Mouse (Mus musculus): ENCODE results near the gene Spo11. TPM values are rescaled to one million over a fixed set of nuclear protein-coding genes. Genes with fewer than 3 reads are reported as not detected.
A peak's percentile ranks its signal among the peaks of the same experiment; 100 is the strongest.

Spo11 gene
- total RNA-seq, 4 experiments from 2014 or later = not detected

- DNase-seq = no peak
These were observed 18.3 kb upstream of the Spo11 start for GRCm38 (mm10) chr2:172959006-172959768.

- DNase-seq = no peak
These were observed 17.1 kb upstream of the Spo11 start for GRCm38 (mm10) chr2:172960350-172960749.

DNA sequence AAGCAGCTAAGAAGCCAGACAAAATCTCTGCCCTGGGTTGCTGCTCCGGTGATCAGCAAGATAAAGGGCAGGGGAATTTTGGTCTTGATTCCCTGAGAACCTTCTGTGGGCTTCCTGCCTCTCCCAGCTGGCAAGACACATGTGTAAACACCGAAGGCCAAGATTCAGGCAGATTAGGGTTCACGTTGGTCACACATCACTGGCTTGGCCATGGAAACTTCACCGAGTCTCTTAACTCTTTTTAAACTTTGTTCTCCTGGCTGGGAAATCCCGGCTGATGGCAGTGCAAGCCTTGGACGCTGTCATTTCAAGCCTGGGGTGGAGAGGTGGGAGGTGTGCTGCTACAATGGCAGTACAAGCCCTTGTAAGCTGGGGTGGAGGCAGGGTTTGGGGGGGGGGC is 16.3 kb upstream of the Spo11 start:
- DNase-seq = no peak

- DNase-seq = no peak
These were observed 12.3 kb upstream of the Spo11 start for GRCm38 (mm10) chr2:172965249-172965648.

GRCm38 (mm10) chr2:172966480-172966879 is 11.0 kb upstream of the Spo11 start:
- no peak for DNase-seq

DNA sequence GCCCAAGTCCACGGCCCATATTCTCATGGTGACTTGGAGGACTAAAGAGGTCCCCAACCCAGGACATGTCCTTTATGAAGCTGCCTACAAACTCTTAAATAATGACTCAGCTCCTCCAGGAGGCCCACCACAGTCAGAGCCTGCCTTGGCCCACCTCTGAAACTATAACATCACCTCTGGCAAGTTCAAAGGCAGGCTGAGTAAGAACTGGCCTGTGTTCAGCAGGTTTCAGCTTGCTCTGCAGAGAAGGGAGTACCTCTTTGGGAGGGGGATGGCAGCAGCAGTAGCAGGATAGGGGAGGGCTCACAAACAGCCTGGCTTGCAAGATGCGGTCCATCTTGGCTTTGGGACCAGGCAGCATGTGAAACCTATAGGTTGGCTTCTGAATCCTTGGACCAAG is 5.6 kb upstream of the Spo11 start:
- DNase-seq = no peak

DNA sequence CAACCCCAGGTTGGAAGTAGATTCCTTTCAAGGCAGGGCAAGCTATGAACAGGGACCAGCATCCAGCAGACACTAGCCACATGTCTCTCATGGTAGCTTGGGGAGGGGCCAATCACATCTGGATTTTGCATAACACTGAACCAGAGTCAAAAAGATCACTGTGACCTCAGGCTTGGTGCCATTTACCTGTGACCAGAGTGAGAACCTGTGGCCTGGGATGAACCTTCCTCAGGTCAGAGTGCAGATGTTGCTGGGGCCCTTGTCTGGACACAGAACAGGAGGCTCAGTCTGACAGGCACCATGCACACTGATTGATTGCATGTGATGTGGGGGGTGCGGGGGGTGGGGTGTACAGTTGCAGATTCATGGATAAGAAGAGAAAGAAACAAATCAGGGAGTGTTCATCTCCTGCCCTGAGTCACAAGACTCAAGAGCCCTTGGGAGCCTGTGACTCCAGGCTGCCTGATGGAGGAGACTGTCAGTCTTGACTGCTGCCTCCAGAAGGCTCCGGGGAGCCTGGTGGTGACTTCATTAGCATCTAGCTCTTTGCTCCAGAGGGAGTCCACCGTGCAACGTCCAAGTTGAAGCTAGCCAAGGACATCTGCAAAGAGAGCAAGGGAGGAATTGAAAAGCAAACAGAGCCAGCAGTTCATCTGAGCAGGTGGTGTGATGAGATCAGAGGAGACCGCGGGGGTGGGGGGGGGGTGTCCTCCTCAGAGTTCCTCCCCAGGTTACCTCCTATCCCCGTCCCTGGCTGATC is 3.5 kb upstream of the Spo11 start:
- no peak for DNase-seq

GRCm38 (mm10) chr2:172974701-172975100 is 2.8 kb upstream of the Spo11 start:
- no peak for DNase-seq

- no peak for DNase-seq
These were observed 2.3 kb upstream of the Spo11 start for GRCm38 (mm10) chr2:172975159-172975558.

DNA sequence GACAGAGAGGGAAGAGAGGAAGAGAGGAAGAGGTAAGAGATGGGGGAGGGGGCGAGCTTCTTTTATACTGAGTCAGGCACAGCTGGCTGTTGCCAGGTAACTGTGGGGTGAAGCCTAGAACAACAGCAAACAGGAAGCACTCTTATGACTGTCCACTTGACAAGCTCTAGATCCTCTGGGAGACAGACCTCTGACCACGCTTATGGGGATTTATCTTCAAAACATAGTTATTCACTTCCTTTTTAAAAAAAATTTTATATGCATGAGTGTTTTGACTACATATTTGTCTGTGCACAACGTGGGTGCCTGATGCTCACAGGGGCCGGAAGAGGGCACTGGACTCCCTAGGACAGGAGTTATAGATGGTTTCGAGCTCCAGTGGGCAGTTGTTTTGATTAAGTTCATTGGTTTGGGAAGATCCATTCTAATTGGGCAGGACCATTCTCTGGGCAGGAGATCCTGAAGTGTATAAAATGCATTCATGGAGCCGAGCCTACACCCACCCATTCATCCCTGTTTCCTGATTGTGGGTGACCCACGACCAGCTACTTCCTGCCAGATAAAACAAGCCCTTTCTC is 750 bp upstream of the Spo11 start:
- DNase-seq = no peak

DNA sequence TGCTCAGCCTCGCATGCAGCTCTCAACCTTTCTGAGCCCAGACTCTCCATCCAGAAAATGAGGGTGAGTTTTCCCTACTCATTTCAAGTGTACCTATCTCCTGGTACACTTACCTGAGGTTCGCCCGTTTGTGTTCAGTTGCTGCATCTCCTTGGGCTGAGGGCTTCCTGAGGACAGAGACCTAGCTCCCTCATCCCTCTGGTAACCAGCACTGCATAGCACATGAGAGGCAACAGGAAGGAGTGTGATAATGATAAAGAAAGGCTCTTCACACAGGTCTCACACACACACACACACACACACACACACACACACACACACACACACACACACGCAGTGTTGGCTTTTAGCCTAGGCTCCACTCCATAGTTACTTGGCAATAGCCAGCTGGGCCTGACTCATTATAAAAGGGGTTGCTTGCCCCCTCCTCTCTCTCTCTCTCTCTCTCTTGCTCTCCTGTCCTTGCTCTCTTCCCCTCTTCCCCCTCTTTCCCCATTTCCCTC is 682 bp downstream of the Spo11 start:
- no peak for DNase-seq

DNA sequence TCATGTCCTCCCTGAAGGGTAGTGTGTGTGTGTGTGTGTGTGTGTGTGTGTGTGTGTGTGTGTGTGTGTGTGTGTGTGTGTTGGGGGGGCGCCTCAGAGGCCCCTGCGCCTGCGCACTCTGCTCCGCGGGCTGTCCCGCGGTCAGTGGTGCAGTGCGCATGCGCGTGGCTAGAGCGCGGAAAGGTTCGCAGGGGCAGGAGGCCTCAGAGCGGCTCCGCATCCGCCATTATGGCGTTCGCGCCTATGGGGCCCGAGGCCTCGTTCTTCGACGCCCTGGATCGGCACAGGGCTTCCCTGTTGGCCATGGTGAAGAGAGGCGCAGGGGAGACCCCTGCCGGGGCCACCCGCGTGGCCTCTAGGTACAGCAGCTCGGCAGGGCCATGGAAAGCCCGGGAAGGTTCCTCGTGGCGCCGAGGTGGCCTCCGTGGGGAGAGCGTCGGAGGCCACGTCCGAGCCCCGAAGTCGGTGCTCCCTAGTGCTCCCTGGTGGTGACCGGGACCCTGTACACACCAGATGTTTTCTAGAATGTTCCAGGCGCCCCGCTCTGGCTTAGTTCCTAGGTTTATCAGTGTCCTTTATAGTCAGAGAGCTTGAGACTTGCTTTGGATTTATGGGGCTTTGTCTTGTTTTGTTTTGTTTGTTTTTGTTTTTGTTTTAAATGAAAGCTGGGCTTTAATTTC is 2.3 kb downstream of the Spo11 start:
- no peak for DNase-seq

DNA sequence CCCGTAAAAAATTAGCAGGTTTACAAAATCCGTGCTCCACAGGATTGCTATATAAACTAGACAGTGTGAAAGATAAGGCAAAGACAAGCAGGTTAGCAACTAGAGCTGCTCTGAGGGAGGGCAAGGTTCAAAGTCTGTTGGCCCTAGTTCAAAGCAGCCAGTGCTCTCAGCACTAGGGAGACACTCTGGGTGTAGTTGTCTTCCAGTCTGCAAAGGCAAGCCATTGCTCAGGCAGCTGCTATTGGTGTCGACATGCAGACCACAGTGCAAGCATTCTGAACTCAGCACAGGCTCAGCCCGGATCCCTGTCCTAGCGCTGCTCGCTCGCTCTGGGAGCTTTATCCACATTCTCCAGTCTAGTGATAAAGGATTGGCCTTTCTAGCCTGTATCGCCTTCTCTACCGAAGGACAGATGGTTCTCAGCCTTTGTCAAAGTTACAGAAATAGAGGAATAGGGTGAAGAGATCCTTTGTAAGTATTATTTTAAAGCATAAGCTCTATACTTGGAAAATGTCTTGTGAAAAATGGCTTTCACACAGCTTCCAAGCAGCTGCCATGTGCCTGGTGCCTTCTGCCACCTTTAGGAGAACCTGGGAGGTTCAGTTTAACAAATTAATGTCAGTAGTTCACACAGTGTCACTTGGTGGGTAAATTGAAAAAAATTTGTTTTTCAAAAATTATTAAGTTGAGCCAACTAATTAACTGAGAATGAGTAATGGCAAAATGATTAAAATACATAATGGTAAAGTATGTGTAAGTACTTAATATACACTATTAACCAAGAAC is 5.5 kb downstream of the Spo11 start:
- DNase-seq = no peak

GRCm38 (mm10) chr2:172990161-172990560 is 12.7 kb downstream of the Spo11 start:
- DNase-seq = peak; percentile 66

DNA sequence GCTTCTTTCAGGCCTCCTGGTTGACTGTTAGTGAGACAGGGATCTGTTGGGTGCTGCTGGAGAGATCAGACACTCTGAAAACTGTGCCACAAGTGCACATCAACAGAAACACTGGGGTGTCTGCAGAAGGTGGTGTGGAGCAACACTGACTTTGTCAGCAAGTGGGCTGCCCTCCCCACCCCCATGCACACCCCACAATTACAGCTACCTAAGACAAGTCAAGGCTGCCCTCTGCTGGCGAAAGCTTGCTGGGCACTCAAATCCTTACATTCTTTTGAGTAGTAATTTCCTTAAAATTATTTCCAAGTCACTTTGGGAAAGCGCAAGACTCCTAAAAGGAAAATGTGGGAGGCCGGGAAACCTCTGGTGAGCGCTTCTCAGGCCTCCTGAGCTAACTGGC is 18.7 kb downstream of the Spo11 start:
- DNase-seq = no peak

GRCm38 (mm10) chr2:172997748-172998147 is 20.2 kb downstream of the Spo11 start:
- no peak for DNase-seq

- DNase-seq = no peak
These were observed 21.0 kb downstream of the Spo11 start for GRCm38 (mm10) chr2:172998478-172998877.

- DNase-seq = peak; percentile 98
These were observed 22.3 kb downstream of the Spo11 start, which contains the start of gene Rae1 for GRCm38 (mm10) chr2:172999630-173000284. Gene Rae1, plus strand, starts transcription at chr2:173000117.

- DNase-seq = peak; percentile 53
These were observed 22.8 kb downstream of the Spo11 start for GRCm38 (mm10) chr2:173000285-173000652.

DNA sequence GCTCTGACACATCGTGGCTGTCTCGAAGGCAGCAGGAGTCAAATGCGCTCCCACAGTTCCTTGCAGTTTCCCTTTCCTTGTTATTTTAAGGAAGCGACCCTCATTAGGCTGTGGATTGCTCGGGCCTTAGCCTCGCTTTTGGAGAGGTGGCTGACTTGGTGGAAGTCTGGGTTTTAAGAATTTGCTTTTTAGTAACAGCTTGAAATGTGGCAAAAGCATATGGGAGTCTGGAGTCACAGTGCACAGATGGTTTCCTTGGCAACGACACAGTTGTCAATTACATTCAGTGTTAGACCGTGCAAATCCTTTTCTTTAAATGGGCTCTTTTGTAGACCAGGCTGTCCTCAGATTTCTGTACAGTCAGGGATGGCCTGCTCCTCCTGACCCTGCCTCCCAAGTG is 23.4 kb downstream of the Spo11 start:
- DNase-seq = no peak

DNA sequence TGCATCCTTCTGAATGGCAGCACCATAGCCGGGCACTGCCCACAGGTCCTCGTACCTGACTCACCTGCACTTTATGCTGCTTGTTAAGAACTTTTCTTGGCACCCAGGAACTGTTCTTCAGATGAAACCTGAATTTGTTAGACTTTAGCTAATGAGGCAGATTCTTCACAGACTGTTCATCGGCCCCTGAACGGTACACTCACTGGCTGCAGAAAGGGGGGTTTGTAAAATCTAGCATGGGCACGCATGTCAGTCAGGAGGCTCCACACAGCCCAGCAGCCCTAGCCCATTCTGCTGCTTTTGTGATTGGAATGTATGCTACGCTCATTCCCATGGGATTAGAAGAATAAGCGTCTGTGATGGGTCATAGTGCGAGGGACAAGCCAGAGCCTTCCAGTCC is 26.2 kb downstream of the Spo11 start:
- no peak for DNase-seq

Data from adrenal gland, adult 8-10 months (tissue).